Mouse (Mus musculus) kidney, adult 2 months (tissue): ENCODE results near the gene Jmjd1c.

Experiments used
- CTCF ChIP-seq: fragments of 200-500 bp; conservative IDR thresholded peaks from 2 replicates; pipeline ENCODE4 v1.5.1; 2011; ENCODE audit warnings: low read depth, mild to moderate bottlenecking, control low read depth, low read length, moderate library complexity, mixed read lengths; ENCODE audit not compliant: insufficient read depth, insufficient read length
- POLR2A ChIP-seq: fragments of 200-500 bp; IDR thresholded peaks from one replicate; pipeline ENCODE4 v1.6.1; 2011; ENCODE audit warnings: low read depth, low read length, control low read depth

DNA sequence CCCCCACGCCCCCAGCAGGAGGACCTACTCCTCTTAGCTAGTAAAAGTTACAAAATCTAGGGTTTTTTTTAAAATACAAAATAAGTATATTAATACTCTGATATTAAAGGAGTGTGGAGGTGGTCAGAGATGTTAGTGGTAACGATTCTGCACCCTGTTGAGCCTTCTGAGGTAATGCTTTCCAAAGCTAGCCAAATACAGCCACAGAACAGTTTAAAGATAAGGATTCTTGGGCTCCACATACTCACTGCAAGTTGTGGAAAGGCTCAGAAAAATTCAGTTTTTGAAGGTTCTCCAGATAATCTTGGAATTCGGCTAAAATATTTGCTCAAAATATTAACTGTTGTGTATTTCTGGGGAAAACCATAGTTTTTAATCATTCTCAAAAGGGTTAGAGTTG, 81.0 kb downstream of the Jmjd1c start:
- no peak for TF ChIP-seq POLR2A
- TF ChIP-seq CTCF, result no peak
